Mouse (Mus musculus) A20 (cell line): ENCODE results near the gene Lrguk.

ENCODE experiments used
- DNase-seq: peaks from one replicate; pipeline ENCODE4 v3.0.0-alpha.2; 2011; ENCODE audit warnings: low read depth, low spot score

Gene Lrguk

DNA sequence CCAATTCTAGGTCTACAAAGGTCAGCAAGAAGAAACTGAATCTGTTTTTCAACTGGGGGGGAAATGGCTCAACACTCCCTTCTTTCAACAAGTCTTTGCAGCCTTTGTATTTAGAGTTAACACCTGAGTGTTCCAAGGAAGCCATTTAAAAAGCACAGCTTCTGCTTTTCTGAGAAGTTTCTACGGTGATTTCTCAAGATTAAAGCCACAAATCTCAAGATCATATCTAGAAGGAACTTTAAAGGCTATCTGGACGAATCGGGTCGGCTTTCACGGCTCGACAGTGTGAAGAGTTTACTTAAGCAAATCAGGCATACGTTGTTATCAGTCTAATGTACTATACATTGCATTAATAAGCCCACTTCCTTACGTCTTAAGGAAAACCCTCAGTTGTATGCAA, 145.5 kb downstream of the Lrguk start:
- no peak for DNase-seq

DNA sequence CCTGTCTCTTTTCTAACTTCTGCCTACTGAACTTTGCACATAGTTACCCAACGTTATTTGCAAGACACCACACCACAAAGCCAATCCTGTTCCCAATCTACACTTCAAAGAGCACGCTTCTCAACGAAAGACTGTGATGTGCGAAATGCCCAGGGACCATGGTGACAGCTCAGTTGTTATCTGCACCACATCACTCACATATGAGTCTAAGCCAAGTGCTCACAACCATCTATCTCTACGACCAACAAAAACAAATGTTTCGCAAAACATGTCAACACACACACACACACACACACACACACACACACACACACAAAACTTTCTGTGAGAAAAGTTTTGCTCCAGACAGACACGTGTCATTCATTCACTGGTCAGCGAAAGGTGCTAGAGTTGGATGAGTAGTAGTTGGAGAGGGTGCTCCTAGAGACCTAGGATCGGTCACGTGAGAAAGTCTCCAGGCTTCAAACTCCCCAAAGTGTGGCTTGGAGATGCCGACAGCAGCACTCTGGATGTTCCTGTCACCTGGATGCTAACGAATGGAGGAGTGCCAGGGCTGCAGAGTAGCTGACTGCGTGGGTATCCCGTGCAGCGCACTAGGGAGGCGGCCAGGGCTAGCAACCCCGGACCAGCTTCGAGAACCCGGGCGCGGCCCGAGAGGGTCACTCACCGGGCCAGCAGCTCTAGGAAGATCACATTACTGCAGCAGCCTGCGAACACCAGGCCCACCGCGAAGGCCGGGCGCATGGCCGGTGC, 147.0 kb downstream of the Lrguk start:
- no peak for DNase-seq

DNA sequence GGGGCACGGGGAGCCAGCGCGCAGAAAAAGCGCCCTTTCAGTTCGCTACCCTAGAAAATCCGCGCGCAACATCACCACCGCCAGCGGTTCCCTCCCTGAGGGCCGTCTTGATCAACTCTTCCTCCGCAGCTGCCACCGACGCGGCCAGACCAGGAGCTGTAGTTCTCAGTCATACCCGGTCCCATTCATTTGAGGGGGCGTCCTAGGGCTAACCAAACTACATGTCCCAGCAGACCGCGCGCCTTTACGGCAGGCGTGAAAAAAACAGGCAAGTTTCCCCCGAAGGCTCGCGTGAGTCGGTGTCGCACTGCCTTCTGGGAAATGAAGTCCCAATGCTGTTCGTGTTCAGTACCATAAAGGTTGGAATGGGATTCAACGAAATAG, 147.6 kb downstream of the Lrguk start, which contains the start of gene Slc35b4:
Gene Slc35b4 (minus strand): TSS at position 248 of the 384 bp plus-strand sequence.
- peak; percentile 96 for DNase-seq

DNA sequence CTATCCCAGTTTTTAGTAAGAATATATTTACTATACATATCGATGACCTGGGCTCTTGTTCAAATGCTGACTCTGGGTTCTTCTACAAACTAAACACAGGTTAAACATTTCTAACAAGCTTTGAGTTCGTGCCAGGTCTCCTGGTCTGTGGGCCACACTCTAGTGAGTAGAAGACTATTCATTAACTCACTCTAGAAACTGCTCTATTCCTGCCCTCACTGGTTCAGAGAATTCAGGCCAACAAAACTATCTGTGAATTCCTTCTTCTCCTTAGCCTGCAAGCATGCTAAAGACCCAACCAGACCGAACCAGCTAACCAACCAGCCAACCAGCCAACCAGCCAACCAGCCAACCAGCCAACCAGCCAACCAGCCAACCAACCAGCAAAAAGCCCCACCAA, 149.8 kb downstream of the Lrguk start:
- no peak for DNase-seq

DNA sequence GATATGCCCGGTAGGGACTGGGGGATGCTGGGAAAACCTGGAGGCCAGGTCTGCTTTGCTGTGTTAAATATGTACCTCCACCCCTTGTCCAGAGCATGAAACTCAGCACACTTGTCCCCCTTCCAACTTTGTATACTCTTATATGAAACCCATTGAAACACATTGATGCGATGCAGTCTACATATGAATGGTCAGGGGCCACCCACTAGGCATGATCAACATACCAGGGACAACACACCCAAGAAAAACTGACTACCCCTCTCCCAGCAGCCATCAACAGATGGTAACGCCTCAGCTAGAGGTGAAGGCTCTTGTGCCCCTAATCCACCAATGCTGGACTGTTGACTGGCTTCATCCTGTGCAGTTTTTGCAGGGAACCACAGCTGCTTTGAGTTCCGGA, 150.7 kb downstream of the Lrguk start:
- no peak for DNase-seq

DNA sequence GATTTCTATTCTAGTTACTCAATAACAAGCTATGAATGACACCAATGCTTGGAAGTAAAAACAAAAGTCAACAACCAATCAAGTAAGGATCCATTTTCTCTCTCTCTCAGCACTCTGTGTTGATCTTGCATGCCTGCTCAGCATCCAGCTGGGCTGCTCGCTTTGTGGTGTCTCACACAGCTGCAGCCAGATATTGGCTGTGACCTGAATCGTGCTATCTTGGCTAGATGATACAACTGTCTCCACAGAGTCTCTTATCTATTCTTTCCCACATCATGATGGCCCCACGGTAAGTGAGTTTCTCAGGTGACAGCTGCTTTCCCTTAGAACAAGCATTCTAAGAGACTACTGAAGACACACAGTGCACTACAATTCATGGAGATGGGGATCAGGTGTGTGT, 152.7 kb downstream of the Lrguk start:
- DNase-seq = no peak

DNA sequence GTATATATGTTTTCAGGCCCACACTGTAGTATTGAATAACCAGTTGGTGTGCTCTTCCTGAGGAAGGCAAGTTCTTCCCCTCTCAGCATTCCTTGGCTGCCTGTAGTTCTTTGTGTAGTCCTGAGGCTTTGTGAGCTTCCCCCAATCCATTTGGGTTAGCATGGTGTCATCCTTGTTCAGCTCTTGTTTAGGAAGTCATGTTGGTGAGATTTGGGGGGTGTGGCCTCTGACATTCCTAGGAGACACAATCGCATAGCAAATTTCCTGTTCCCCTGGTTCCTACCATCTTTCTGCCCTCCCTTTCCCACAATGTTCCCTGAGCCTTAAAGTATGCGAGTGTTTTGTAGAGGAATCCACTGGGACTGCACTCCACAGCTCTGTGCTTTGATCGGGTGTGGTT, 154.1 kb downstream of the Lrguk start:
- no peak for DNase-seq
